Mouse (Mus musculus): ENCODE data around the gene Man1a. TPM values are rescaled to one million over a fixed set of nuclear protein-coding genes. Genes with fewer than 3 reads are reported as not detected.

Gene Man1a
- total and polyA plus RNA-seq, 3 experiments = 5.8 to 7.3 TPM; not detected in 1

DNA sequence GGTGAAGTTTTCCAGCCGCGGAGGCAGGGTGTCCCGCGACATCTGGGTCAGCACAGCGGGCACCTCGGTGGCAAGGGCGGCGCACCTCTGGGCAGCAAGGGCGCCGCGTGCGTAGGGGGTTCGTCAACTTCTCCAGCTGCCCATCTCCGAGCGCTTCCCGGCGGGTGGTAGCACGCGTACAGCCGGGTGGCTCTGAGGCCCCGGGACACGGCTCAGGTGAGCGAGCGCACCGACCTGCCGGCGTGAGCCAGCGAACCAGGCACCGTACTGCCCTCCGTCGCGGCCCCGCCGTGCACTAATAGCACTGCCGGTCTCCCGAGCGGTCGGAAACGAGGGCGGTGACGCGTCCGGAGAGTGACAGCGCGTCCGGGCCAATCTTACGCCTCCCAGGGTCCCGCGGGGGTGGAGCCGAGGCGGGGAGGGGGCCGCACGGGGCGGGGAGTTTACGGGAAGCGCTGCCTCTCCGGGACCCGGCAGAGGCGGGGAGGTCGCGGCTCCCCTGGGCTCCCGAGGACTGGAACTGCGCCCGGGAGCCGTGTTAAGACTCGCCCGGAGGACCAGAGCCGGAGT is 883 bp downstream of the Man1a start (continued):
- no peak for TF ChIP-seq MEF2A (IDR thresholded peaks at IDR 0.05; ENCODE audit: extremely low read depth, insufficient replicate concordance, low read depth, low read length, poor library complexity, severe bottlenecking)
- TF ChIP-seq TCF12 (IDR thresholded peaks at IDR 0.05; ENCODE audit: low read depth, low read length) = peak; percentile 77
- TF ChIP-seq HCFC1 (IDR thresholded peaks at IDR 0.05; ENCODE audit: low read depth, low read length) = no peak
- TF ChIP-seq GATA1 (IDR thresholded peaks at IDR 0.05; ENCODE audit: low read depth, low read length) = no peak
- TF ChIP-seq CHD1 (IDR thresholded peaks at IDR 0.05; ENCODE audit: low read depth, low read length) = no peak
- TF ChIP-seq JUND (IDR thresholded peaks at IDR 0.05; ENCODE audit: low read depth, low read length) = no peak
- no peak for TF ChIP-seq TAL1 (IDR thresholded peaks at IDR 0.05; ENCODE audit: low read length)
- peak; percentile 22; the same call in 1 of the 2 replicates for TF ChIP-seq ELF1 (IDR thresholded peaks at IDR 0.05; ENCODE audit: low read depth, low read length)
- TF ChIP-seq ETS1 (IDR thresholded peaks at IDR 0.05; ENCODE audit: low read depth, low read length) = no peak
- no peak for TF ChIP-seq BHLHE40 (IDR thresholded peaks at IDR 0.05; ENCODE audit: borderline replicate concordance, low read depth, low read length)
- no peak for TF ChIP-seq ZNF384 (IDR thresholded peaks at IDR 0.05; ENCODE audit: low read depth, low read length)

DNA sequence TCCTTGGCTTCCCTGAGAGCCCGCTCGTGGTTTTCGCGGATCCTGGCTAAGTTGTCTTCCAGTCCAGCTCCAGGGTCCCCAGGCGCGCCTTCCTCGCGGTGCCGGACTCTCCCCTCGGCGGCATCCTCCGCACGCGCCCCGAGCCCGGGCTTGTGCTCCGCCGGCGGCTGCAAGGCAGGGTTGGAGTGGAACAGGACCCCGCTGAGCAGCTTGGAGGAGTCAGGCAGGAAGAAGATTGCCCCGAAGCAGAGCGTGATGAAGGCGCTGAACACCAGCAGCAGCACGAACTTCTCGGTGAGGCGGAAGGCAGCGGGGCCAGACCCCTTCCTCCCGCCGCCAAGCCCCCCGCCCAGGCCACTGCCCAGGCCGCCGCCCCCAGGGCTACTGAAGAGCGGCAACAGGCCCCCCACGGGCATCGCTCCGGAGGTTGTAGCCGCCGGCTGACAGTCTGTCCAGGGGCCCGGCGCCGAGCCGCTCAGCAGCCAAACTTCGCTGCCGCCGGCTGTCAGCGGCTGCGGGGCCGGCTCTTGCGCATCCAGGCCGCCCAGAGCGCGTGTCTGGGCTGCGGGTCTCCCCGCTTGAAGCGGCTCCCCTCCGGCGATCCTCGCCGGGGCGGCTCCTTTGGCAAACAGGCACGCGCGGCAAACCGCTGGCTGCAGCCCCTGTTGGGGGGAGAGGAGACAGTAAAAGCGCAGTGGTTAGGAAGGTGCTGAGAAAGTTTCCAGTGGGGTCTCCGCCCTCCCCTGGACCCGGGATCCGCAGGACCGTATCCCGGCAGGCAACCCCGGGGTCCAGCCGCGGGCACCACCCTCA is 1.6 kb downstream of the Man1a start:
- Histone ChIP-seq H3K9ac (ENCODE audit: control insufficient read depth, low read depth, low read length, poor library complexity, severe bottlenecking) (peak overlapping the region; percentile 87), H3K4me3 (ENCODE audit: control insufficient read depth in 1 of 2, insufficient read depth in 1 of 2, low read depth in 2 of 2, low read length in 2 of 2) (peak overlapping the region; percentile 85 to 92), H3K4me1 (ENCODE audit: control insufficient read depth in 1 of 2, insufficient read depth in 2 of 2, low read length in 2 of 2) (peaks cover 0 to 19% of the 10 kb centered on the region in 2 experiments; a peak in 2 of 4 replicates), H3K27me3 (ENCODE audit: control insufficient read depth in 1 of 2, insufficient read depth in 2 of 2, low read length in 2 of 2) (peaks cover 2 to 10% of the 10 kb centered on the region in 2 experiments), H3K9me3 (replicated peaks; ENCODE audit: insufficient read depth, low read length) (no peaks in the 10 kb centered on the region), H3K79me2 (ENCODE audit: control insufficient read depth, insufficient read depth, low read length, poor library complexity) (peaks cover 8% of the 10 kb centered on the region; the same call in 1 of the 2 replicates), H3K27ac (ENCODE audit: control insufficient read depth, low read depth, low read length) (no peak overlapping the region), H3K36me3 (ENCODE audit: control insufficient read depth in 1 of 2, insufficient read depth in 2 of 2, low read length in 2 of 2) (peaks cover 0 to 4% of the 10 kb centered on the region in 2 experiments; a peak in 1 of 4 replicates)
- TF ChIP-seq SIN3A (IDR thresholded peaks at IDR 0.05; ENCODE audit: low read length) (peak; percentile 34; the same call in 1 of the 2 replicates), UBTF (IDR thresholded peaks at IDR 0.05; ENCODE audit: borderline replicate concordance, insufficient read depth, low read depth, low read length) (0 out of 2 replicates have a peak, but pooled peaks have one; percentile 19), ZMIZ1 (IDR thresholded peaks at IDR 0.05; ENCODE audit: low read depth, low read length) (no peak), CTCF (IDR thresholded peaks at IDR 0.05 in 2 of 3, conservative IDR thresholded peaks at IDR 0.05 in 1 of 3; ENCODE audit: control insufficient read depth in 1 of 3, insufficient read depth in 1 of 3, low read depth in 2 of 3, low read length in 3 of 3, poor library complexity in 1 of 3, severe bottlenecking in 1 of 3) (no peak), NELFE (IDR thresholded peaks at IDR 0.05; ENCODE audit: low read depth, low read length) (no peak), HCFC1 (IDR thresholded peaks at IDR 0.05; ENCODE audit: low read depth, low read length) (no peak), ETS1 (IDR thresholded peaks at IDR 0.05; ENCODE audit: low read depth, low read length) (no peak)
- peak; percentile 62 for DNase-seq (ENCODE audit: low read depth, low spot score)

Data from MEL (cell line).